Mouse (Mus musculus): ENCODE measurements around the gene Ctsk. TPM values are rescaled to one million over a fixed set of nuclear protein-coding genes. Genes with fewer than 3 reads are reported as not detected.

Ctsk gene
- polyA plus RNA-seq (2014; fragmentation: Nextera tagmentation; extraction: Ambion mirVana): 2.2 and 7.6 TPM in 2 replicates

DNA sequence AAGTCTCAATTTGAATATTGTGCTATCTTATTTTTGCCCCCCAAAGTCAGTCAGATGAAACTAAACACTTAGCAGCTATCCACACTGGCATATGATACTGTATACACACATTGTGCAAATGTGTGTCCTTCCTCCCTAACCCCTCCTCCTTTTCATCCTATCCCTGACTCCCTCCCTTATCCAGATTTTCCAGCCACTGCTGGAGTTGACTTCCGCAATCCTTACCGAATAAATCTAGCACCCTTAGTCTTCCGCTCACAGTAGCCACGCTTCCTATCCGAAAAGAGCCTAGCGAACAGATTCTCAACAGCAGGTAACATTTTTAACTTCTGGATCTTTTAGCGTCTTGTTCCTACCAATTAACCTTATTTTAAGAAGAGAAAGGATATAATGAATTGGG, at the start of gene Ctsk:
TSS of gene Ctsk (plus strand) at position 233 of the 400 bp plus-strand sequence.
- H3K4me3 ChIP-seq (replicated peaks; ENCODE audit: low read depth, low read length): no peak within 1 kb of the TSS
- H3K4me1 ChIP-seq (ENCODE audit: control insufficient read depth, insufficient read depth, low read length): no peaks in the 10 kb centered on the region
- no peak within 1 kb of the TSS for H3K9ac ChIP-seq (replicated peaks; ENCODE audit: low read length)
- H3K27ac ChIP-seq (replicated peaks; ENCODE audit: low read depth, low read length): no peak within 1 kb of the TSS
- H3K36me3 ChIP-seq (ENCODE audit: control insufficient read depth, insufficient read depth, low read length): peaks cover 26% of the 10 kb centered on the region
- no peaks in the 10 kb centered on the region for H3K27me3 ChIP-seq (ENCODE audit: control insufficient read depth, insufficient read depth, low read length)
- 85% methylated on average over 7 of the region's 7 CpGs for WGBS
- ATAC-seq (ENCODE audit: low FRiP score, low TSS enrichment): no peak
- DNase-seq: no peak
- H3K4me2 ChIP-seq (ENCODE audit: low read length): no peak within 1 kb of the TSS
- no peaks in the 10 kb centered on the region for H3K9me3 ChIP-seq (ENCODE audit: control insufficient read depth, low read length)

DNA sequence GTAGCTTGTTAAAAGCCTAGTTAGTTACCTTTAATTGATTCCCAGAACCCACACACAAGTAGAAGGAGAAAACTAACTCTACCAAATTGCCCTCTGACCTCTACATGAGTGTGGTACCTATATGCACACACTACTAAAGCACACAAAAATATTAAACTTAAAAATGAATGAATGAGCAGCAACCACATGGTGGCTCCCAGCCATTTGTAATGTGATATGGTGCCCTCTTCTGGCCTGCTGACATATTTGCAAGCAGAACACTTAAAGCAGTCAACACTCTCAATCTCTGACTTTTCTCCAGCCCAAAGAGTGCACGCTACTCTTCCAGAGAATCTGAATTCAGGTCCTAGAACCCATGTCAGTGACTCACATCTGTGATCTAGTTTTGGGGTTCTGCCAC, 48.6 kb upstream of the Ctsk start:
- no peak overlapping the region for H3K4me3 ChIP-seq (replicated peaks; ENCODE audit: low read depth, low read length)
- H3K36me3 ChIP-seq (ENCODE audit: control insufficient read depth, insufficient read depth, low read length): peaks cover 40% of the 10 kb centered on the region
- H3K27me3 ChIP-seq (ENCODE audit: control insufficient read depth, insufficient read depth, low read length): no peaks in the 10 kb centered on the region
- H3K4me2 ChIP-seq (ENCODE audit: low read length): no peak overlapping the region
- DNase-seq: peak; percentile 77
- no peaks in the 10 kb centered on the region for H3K9me3 ChIP-seq (ENCODE audit: control insufficient read depth, low read length)
- H3K4me1 ChIP-seq (ENCODE audit: control insufficient read depth, insufficient read depth, low read length): no peaks in the 10 kb centered on the region
- no peak for ATAC-seq (ENCODE audit: low FRiP score, low TSS enrichment)
- H3K9ac ChIP-seq (replicated peaks; ENCODE audit: low read length): no peak overlapping the region
- no peak overlapping the region for H3K27ac ChIP-seq (replicated peaks; ENCODE audit: low read depth, low read length)
- WGBS: 63% methylated on average over 1 of the region's 1 CpGs

DNA sequence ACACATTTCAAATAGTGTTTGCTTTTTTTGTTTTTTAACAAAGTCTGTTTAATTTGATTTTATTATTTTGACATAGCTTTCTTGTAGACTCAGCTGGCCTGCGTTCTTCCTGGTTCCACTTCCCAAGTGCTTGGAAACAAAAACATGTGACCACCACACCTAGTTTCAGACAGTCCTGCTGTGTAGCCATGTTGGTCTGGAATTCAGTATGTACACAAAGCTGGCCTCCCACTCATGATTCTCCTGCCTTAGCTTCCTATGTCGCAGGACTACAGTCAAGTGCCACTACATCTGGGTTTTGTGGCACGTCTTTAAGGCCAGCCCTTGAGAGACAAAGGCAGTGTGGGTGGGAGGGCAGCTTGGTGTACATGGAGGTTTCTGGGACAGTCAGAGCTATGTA, 48.1 kb upstream of the Ctsk start:
- H3K4me2 ChIP-seq (ENCODE audit: low read length): no peak overlapping the region
- no peak overlapping the region for H3K4me3 ChIP-seq (replicated peaks; ENCODE audit: low read depth, low read length)
- no peak overlapping the region for H3K27ac ChIP-seq (replicated peaks; ENCODE audit: low read depth, low read length)
- H3K27me3 ChIP-seq (ENCODE audit: control insufficient read depth, insufficient read depth, low read length): no peaks in the 10 kb centered on the region
- H3K4me1 ChIP-seq (ENCODE audit: control insufficient read depth, insufficient read depth, low read length): no peaks in the 10 kb centered on the region
- 96% methylated on average over 3 of the region's 3 CpGs for WGBS
- H3K9me3 ChIP-seq (ENCODE audit: control insufficient read depth, low read length): no peaks in the 10 kb centered on the region
- DNase-seq (no peak), ATAC-seq (ENCODE audit: low FRiP score, low TSS enrichment) (no peak)
- no peak overlapping the region for H3K9ac ChIP-seq (replicated peaks; ENCODE audit: low read length)
- H3K36me3 ChIP-seq (ENCODE audit: control insufficient read depth, insufficient read depth, low read length): peaks cover 40% of the 10 kb centered on the region

DNA sequence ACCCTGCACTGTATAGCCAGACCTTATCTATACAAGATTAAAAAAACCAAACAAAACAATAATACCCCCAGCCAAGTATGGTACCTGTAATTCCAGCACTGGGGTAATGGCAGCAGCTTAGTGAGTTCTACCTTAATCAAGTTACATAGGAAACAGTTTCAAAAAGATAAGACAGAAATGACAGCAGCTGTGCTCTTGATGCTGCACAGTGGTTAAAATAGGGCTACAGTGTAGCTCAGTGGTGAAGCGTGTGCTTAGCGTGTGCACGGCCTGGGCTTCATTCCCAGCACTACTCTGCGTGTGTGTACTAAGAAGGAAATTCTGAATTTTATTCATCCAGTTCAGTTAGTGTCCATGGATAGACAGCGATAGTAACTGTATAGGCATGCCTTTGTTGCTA, 42.7 kb upstream of the Ctsk start:
- Histone ChIP-seq H3K27me3 (ENCODE audit: control insufficient read depth, insufficient read depth, low read length) (no peaks in the 10 kb centered on the region), H3K4me3 (replicated peaks; ENCODE audit: low read depth, low read length) (no peak overlapping the region), H3K4me1 (ENCODE audit: control insufficient read depth, insufficient read depth, low read length) (no peaks in the 10 kb centered on the region), H3K4me2 (ENCODE audit: low read length) (no peak overlapping the region), H3K9me3 (ENCODE audit: control insufficient read depth, low read length) (no peaks in the 10 kb centered on the region), H3K36me3 (ENCODE audit: control insufficient read depth, insufficient read depth, low read length) (peaks cover 38% of the 10 kb centered on the region), H3K9ac (replicated peaks; ENCODE audit: low read length) (no peak overlapping the region), H3K27ac (replicated peaks; ENCODE audit: low read depth, low read length) (no peak overlapping the region)
- WGBS: 96% methylated on average over 5 of the region's 5 CpGs
- ATAC-seq (ENCODE audit: low FRiP score, low TSS enrichment): no peak
- no peak for DNase-seq

DNA sequence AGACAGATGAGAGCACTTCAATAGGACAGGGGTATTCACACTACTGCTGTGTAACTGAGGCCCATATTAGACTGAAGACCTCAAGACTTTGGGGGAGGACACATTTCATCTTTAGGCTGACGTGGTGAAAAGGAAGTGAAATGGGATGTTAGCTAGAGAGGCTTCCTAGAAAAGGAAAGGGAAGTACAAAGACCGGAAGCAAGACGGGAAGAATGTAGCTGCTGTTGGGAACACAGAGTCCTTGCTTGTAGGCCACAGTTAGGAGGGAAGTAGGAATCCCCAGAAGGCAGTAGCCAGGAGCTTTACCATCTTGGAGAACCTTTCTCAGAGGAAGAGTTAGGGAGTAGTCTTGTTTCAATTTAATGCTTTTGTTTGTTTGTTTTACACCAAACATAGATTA, 41.3 kb upstream of the Ctsk start:
- no peak for DNase-seq
- Histone ChIP-seq H3K4me1 (ENCODE audit: control insufficient read depth, insufficient read depth, low read length) (no peaks in the 10 kb centered on the region), H3K36me3 (ENCODE audit: control insufficient read depth, insufficient read depth, low read length) (peaks cover 31% of the 10 kb centered on the region), H3K9me3 (ENCODE audit: control insufficient read depth, low read length) (no peaks in the 10 kb centered on the region), H3K4me3 (replicated peaks; ENCODE audit: low read depth, low read length) (no peak overlapping the region), H3K9ac (replicated peaks; ENCODE audit: low read length) (no peak overlapping the region), H3K27ac (replicated peaks; ENCODE audit: low read depth, low read length) (no peak overlapping the region), H3K27me3 (ENCODE audit: control insufficient read depth, insufficient read depth, low read length) (no peaks in the 10 kb centered on the region), H3K4me2 (ENCODE audit: low read length) (no peak overlapping the region)
- ATAC-seq (ENCODE audit: low FRiP score, low TSS enrichment): no peak
- 92% methylated on average over 3 of the region's 3 CpGs for WGBS

GRCm38 (mm10) chr3:95459381-95459780, 39.7 kb upstream of the Ctsk start:
- no peak for DNase-seq
- H3K36me3 ChIP-seq (ENCODE audit: control insufficient read depth, insufficient read depth, low read length): peaks cover 21% of the 10 kb centered on the region
- no peak overlapping the region for H3K4me3 ChIP-seq (replicated peaks; ENCODE audit: low read depth, low read length)
- no peaks in the 10 kb centered on the region for H3K9me3 ChIP-seq (ENCODE audit: control insufficient read depth, low read length)
- H3K4me1 ChIP-seq (ENCODE audit: control insufficient read depth, insufficient read depth, low read length): no peaks in the 10 kb centered on the region
- no peak overlapping the region for H3K9ac ChIP-seq (replicated peaks; ENCODE audit: low read length)
- H3K27ac ChIP-seq (replicated peaks; ENCODE audit: low read depth, low read length): no peak overlapping the region
- WGBS: 77% methylated on average over 1 of the region's 1 CpGs
- H3K27me3 ChIP-seq (ENCODE audit: control insufficient read depth, insufficient read depth, low read length): no peaks in the 10 kb centered on the region
- H3K4me2 ChIP-seq (ENCODE audit: low read length): no peak overlapping the region
- ATAC-seq (ENCODE audit: low FRiP score, low TSS enrichment): no peak

- Histone ChIP-seq H3K36me3 (ENCODE audit: control insufficient read depth, insufficient read depth, low read length) (peaks cover 23% of the 10 kb centered on the region), H3K4me3 (replicated peaks; ENCODE audit: low read depth, low read length) (no peak overlapping the region), H3K4me2 (ENCODE audit: low read length) (no peak overlapping the region), H3K27ac (replicated peaks; ENCODE audit: low read depth, low read length) (no peak overlapping the region), H3K27me3 (ENCODE audit: control insufficient read depth, insufficient read depth, low read length) (no peaks in the 10 kb centered on the region), H3K9me3 (ENCODE audit: control insufficient read depth, low read length) (no peaks in the 10 kb centered on the region), H3K4me1 (ENCODE audit: control insufficient read depth, insufficient read depth, low read length) (no peaks in the 10 kb centered on the region), H3K9ac (replicated peaks; ENCODE audit: low read length) (no peak overlapping the region)
- ATAC-seq (ENCODE audit: low FRiP score, low TSS enrichment) (no peak), DNase-seq (no peak)
Observed at GRCm38 (mm10) chr3:95463852-95464251, 35.2 kb upstream of the Ctsk start.

DNA sequence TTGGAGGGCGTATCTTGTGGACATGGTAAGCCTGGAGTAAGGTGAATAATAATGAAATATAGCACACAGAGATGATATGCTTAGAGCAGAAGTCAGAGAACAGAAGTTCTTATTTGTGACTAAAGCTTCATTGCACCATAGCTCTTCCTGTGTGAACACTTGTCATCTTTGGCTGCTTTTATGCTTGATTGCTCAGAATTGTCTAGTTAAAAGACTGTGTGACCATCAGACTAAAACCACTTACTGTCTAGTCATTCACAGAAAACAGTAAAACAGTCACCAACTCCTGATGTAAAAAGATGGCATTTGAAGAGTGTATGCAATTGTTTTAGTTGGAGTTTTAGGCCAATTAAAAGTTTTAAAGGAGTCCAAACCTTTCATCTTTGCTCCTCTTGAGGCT, 20.1 kb upstream of the Ctsk start:
- H3K4me2 ChIP-seq (ENCODE audit: low read length): no peak overlapping the region
- no peak overlapping the region for H3K27ac ChIP-seq (replicated peaks; ENCODE audit: low read depth, low read length)
- no peaks in the 10 kb centered on the region for H3K9me3 ChIP-seq (ENCODE audit: control insufficient read depth, low read length)
- no peaks in the 10 kb centered on the region for H3K27me3 ChIP-seq (ENCODE audit: control insufficient read depth, insufficient read depth, low read length)
- WGBS: 86% methylated on average over 1 of the region's 1 CpGs
- H3K4me1 ChIP-seq (ENCODE audit: control insufficient read depth, insufficient read depth, low read length): no peaks in the 10 kb centered on the region
- H3K36me3 ChIP-seq (ENCODE audit: control insufficient read depth, insufficient read depth, low read length): peaks cover 83% of the 10 kb centered on the region
- no peak for ATAC-seq (ENCODE audit: low FRiP score, low TSS enrichment)
- no peak for DNase-seq
- H3K9ac ChIP-seq (replicated peaks; ENCODE audit: low read length): no peak overlapping the region
- H3K4me3 ChIP-seq (replicated peaks; ENCODE audit: low read depth, low read length): no peak overlapping the region

DNA sequence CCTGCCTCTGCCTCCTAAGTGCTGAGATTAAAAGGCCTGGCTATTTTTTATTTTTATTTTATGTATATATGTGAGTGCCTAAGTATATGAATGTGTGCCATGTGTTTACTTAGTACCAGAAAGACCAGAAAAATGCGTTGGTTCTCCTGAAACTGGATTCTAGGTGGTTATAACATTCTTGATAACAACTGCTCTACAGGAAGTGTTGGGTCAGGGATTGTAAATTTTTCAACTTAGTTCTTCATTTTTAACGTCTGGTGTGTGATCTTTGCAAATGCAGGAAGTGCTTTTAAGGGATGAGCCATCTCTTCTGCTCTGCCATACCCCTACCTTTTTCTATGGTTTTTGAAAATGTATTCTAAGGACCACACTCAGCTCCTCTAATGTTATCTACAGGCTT, 12.6 kb upstream of the Ctsk start:
- Histone ChIP-seq H3K4me1 (ENCODE audit: control insufficient read depth, insufficient read depth, low read length) (no peaks in the 10 kb centered on the region), H3K27ac (replicated peaks; ENCODE audit: low read depth, low read length) (no peak overlapping the region), H3K4me3 (replicated peaks; ENCODE audit: low read depth, low read length) (no peak overlapping the region), H3K9me3 (ENCODE audit: control insufficient read depth, low read length) (no peaks in the 10 kb centered on the region), H3K27me3 (ENCODE audit: control insufficient read depth, insufficient read depth, low read length) (no peaks in the 10 kb centered on the region), H3K9ac (replicated peaks; ENCODE audit: low read length) (no peak overlapping the region), H3K36me3 (ENCODE audit: control insufficient read depth, insufficient read depth, low read length) (peaks cover 86% of the 10 kb centered on the region), H3K4me2 (ENCODE audit: low read length) (no peak overlapping the region)
- DNase-seq (no peak), ATAC-seq (ENCODE audit: low FRiP score, low TSS enrichment) (no peak)
- 89% methylated on average over 2 of the region's 2 CpGs for WGBS
